Mouse (Mus musculus) urinary bladder, postnatal 14 days (tissue): ENCODE results near the gene Rars.
A peak's percentile ranks its signal among the peaks of the same experiment; 100 is the strongest.

Experiments used
- DNase-seq: peaks from one replicate; pipeline ENCODE4 v3.0.0; 2021; ENCODE audit warnings: low spot score

Rars gene

DNA sequence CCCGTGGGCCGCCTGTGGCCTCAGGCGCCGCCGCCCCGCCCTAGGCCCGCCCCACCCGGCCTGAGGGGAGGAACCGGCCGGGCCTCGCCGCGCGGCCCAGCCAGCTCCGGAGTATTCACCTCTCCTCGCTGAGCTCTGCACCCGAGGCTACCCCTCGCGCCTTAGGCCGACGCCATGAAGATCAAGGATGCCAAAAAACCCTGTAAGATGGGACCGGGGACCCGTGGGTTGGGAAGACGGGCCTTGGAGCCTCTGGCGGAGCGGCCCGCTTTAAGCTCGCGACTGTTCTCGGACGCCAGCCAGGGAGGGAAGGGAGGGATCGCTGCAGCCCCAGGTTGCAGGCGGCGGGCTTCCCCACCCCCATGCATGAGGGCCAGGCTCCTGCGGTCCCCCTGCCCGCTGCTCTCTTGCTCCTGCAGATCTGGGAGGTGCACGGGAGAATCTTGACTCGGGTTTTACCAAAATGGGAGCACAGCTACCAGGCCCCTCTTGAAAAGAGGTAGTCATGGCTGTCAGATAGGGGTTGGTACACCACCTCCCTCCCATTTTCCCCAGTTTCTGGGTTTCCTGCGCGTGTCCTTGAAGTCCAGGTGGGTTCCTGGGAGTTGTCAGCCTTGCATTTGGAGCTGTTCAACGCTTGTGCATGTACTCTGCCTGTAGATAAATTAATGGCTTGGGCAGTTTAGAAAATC, 64.4 kb downstream of the Rars start:
- peak; percentile 77 for DNase-seq

DNA sequence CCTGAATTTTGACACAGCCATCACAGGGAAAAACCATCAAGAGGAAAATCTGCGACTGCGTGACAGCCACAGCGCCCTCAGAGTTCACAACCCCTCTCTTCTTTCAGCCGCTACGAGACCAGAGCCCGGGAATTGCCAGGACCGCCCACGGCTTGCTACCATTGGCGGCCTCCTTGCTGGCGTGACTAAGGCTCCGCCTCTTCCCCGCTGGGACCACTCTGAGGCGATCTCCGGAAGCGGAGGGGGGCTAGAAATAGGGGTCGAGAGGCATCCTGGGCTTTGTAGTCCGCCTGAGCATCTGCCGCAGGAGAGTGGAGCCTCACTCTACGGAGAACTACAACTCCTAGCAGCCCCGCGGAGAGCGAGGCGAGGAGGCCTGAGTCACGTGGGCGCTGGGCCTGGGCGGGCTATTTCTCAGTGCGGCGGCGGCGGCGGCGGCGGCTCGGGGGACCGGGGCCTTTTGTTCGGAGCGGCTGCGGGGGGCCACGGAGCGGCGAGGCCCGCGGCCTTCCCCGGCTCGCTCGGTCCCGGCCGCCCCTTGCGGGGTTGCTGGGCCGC, 65.0 kb downstream of the Rars start, which contains the start of gene Pank3:
TSS of gene Pank3 (plus strand) at position 297 of the 558 bp plus-strand sequence.
- DNase-seq: peak; percentile 96

DNA sequence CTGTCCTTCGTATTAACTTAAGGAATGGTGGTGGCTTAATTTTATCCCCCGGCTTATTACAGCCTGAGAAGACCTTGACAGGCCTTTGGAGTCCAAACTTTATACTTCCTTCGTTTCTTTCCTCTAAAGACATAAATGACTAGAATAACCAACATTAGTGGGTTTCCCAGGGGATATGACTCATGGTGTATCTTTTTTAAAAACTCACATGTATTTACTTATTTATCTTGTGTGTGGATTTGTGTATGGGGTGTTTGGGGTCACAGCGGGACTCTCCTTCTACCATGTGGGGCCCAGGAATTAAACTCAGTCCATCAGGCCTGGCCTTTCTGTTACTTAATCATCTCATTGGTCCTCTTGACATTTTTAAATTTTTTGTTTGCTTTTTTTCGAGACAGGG, 67.5 kb downstream of the Rars start:
- DNase-seq: no peak

DNA sequence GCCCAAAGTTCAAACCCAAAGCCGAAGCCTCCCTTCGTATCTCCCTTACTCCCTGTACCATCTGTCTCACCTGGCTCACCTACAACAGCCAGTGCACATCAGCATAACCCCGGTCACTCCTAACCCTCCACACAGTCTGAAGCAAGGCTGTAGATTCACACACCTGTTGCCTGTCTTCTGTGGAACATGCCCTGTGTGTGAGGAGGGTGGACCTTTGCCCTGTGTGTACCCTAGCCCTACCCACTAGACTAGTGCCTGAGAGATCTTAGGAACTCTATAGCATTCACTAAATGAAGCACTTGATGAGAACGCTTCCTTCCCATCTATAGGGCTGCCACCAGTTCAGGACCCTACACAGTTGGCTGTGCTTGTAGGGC, 73.7 kb downstream of the Rars start:
- no peak for DNase-seq

DNA sequence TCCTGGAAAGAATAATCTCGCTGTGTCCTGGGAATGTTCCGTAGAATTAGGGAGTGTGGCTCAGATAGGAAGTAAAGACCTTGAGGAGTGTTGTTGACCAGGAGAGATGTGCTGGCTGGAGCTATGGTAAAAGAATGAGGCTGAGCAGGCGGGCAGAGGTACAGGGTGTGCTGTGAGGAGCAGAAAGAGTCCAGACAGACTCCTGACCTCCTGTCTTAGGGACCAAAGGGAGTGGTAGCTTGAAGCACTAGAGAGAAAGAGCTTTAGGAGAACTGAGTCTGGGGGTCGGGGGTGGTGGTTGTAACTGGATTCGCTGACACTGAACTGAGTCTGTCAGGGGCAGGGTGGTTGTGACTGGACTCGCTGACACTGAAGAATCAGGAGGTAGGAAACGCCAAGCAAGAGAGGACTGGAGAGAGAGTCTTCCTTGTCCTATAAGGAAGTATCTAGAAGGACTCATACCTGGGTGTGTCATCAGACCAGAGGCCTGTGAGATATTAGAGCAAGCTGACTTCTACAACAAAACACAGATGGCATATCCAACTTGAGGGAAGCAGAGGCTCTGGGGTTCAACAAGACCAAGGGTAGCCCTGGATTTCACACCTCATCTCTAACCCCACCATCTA, 74.2 kb downstream of the Rars start:
- no peak for DNase-seq
